In the genomic region with DNA sequence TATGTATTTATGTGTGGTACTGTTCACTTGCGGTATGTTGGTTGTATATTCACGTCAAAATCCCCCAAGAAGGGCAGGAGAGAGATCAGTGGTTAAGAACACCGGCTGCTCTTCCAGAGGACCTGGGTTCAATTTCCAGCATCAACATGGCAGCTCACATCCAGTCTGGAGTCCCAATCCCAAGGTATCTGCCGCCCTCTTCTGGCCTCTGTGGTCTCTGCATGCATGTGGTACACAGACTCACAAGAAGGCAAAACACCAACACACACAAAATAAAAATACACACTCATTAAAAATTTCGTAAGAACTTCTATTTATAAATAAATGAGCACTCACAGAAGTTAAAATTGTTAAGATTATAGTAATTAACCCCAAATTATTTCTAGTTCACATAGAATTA, we compare ENCODE assay signal across 9 mouse cellular contexts. TPM values are rescaled to one million over a fixed set of nuclear protein-coding genes. Genes with fewer than 3 reads are reported as not detected.
DNase-seq lines count a peak whose midpoint lies in the region; ATAC-seq and TF ChIP-seq lines count a peak whose summit lies in the region.
"Had no signal": no experiment of that assay in that cellular context is flagged by ENCODE, and none has a peak within 500 bp of the region (broad histone marks: within the 10 kb centered on the region; RNA-seq: fewer than 3 reads in every experiment).

No protein-coding gene starts in this region.

- H3K36me3 ChIP-seq in splenic B cell, adult 2 months (ENCODE audit: control insufficient read depth, insufficient read depth, low read length, poor library complexity, severe bottlenecking), result no peaks in the 10 kb centered on the region
- H3K36me3 ChIP-seq: lung, embryonic 15.5 days had no signal

- peak; percentile 63 for TF ChIP-seq CTCF in layer of hippocampus, adult 2 months (conservative IDR thresholded peaks at IDR 0.05)

- no peak for ATAC-seq in granulocyte monocyte progenitor cell, adult 5-6 weeks (replicated peaks; ENCODE audit: poor library complexity, severe bottlenecking)

- no peak overlapping the region for H3K27ac ChIP-seq in layer of hippocampus, adult 2 months
- H3K27ac ChIP-seq: lung, embryonic 15.5 days had no signal

- H3K4me3 ChIP-seq in layer of hippocampus, adult 2 months, result no peak overlapping the region
- H3K4me3 ChIP-seq: lung, embryonic 15.5 days had no signal

- DNase-seq in cerebellum, postnatal 10 days, result peak; percentile 40 to 55
- no peak for DNase-seq in cerebellum, adult 9-10 months
- DNase-seq in layer of hippocampus, adult 2 months (ENCODE audit: low spot score in 2 of 2), result no peak
- DNase-seq in layer of hippocampus, adult 11-12 months (ENCODE audit: low spot score), result no peak
- peak; percentile 20 for DNase-seq in c-Kit-positive CD71-positive TER-119-negative erythroid progenitor cells, embryonic 14.5 days (ENCODE audit: low read depth)
- peak; percentile 25 for DNase-seq in splenic B cell, adult 2 months (ENCODE audit: low read depth, low spot score)
- DNase-seq in ovary, adult 18-20 months (ENCODE audit: low spot score), result no peak

- H3K27me3 ChIP-seq in splenic B cell, adult 2 months (ENCODE audit: control insufficient read depth, insufficient read depth, low read length, poor library complexity, severe bottlenecking), result no peaks in the 10 kb centered on the region

RNA-seq across cellular contexts. Expression of a gene that starts 5.9 kb away (rescaled TPM):
- total RNA-seq in layer of hippocampus, adult 2 months (2021), result 1 to 10 TPM; 7.1 to 8.1 TPM
- total RNA-seq in granulocyte monocyte progenitor cell, adult 5-6 weeks (2014; fragmentation: Nextera tagmentation), result not detected in 2 replicates
- total RNA-seq in granulocyte monocyte progenitor cell, adult 5-6 weeks (2017), result not detected in 2 replicates

RNA-seq across cellular contexts. Expression of a gene that starts 11.3 kb away (rescaled TPM):
- 1 to 10 TPM; 2.7 to 4.0 TPM for total RNA-seq in layer of hippocampus, adult 2 months (2021)
- total RNA-seq in granulocyte monocyte progenitor cell, adult 5-6 weeks (2014; fragmentation: Nextera tagmentation), result not detected in 2 replicates
- not detected in 2 replicates for total RNA-seq in granulocyte monocyte progenitor cell, adult 5-6 weeks (2017)

RNA-seq across cellular contexts. Expression of a gene that starts 24.5 kb away (rescaled TPM):
- total RNA-seq in layer of hippocampus, adult 2 months (2021), result 1 to 10 TPM in 1 of 2 experiments, not detected in 1; 2.9 TPM
- not detected in 2 replicates for total RNA-seq in granulocyte monocyte progenitor cell, adult 5-6 weeks (2014; fragmentation: Nextera tagmentation)
- not detected in 2 replicates for total RNA-seq in granulocyte monocyte progenitor cell, adult 5-6 weeks (2017)

RNA-seq across cellular contexts. Expression of a gene that starts 25.0 kb away (rescaled TPM):
- 1 to 10 TPM; 3.2 to 3.4 TPM for total RNA-seq in layer of hippocampus, adult 2 months (2021)
- 0.13 TPM in 1 of 2 replicates, not detected in the other for total RNA-seq in granulocyte monocyte progenitor cell, adult 5-6 weeks (2014; fragmentation: Nextera tagmentation)
- not detected in 2 replicates for total RNA-seq in granulocyte monocyte progenitor cell, adult 5-6 weeks (2017)

RNA-seq across cellular contexts. Expression of a gene that starts 37.2 kb away (rescaled TPM):
- 1 to 10 TPM; 4.9 to 5.7 TPM for total RNA-seq in layer of hippocampus, adult 2 months (2021)
- total RNA-seq in granulocyte monocyte progenitor cell, adult 5-6 weeks (2014; fragmentation: Nextera tagmentation), result 0.68 and 2.2 TPM in 2 replicates
- total RNA-seq in granulocyte monocyte progenitor cell, adult 5-6 weeks (2017), result 0.22 and 0.31 TPM in 2 replicates

Comparison
In these comparisons a context has a peak if more than half of its experiments do, and no peak if none do; other contexts are left out.
1. DNase-seq: peak in cerebellum, postnatal 10 days (2 of 2), c-Kit-positive CD71-positive TER-119-negative erythroid progenitor cells, embryonic 14.5 days (single experiment) and splenic B cell, adult 2 months (single experiment); none in cerebellum, adult 9-10 months (single experiment), layer of hippocampus, adult 2 months (0 of 2), layer of hippocampus, adult 11-12 months (single experiment) and ovary, adult 18-20 months (single experiment).
2. RNA of a gene that starts 5.9 kb away (total RNA-seq): 7.1 to 8.1 TPM in layer of hippocampus, adult 2 months; not detected in granulocyte monocyte progenitor cell, adult 5-6 weeks; every median in the first group is over 4 times any median in the second.